Mouse (Mus musculus) lung, adult 2 months (tissue): ENCODE results near the gene Mapk12.

Experiments
- CTCF ChIP-seq: fragments of 200-500 bp; IDR thresholded peaks from 2 replicates; pipeline ENCODE4 v1.5.1; 2011; ENCODE audit warnings: mild to moderate bottlenecking, low read length, control low read depth; ENCODE audit not compliant: insufficient read depth
- POLR2A ChIP-seq: fragments of 200-500 bp; IDR thresholded peaks from 2 replicates; pipeline ENCODE4 v1.6.1; 2011; ENCODE audit warnings: low read depth, mild to moderate bottlenecking, control low read depth, low read length, borderline replicate concordance; ENCODE audit errors: extremely low read depth

GRCm38 (mm10) chr15:89118007-89118406, 22.5 kb downstream of the Mapk12 start:
- TF ChIP-seq POLR2A (no peak), CTCF (0 out of 2 replicates have a peak, but pooled peaks have one; percentile 1)
